Mouse (Mus musculus): ENCODE measurements around the gene Gm16368.
"Not testable (repeated sequence)": the region's sequence is repeated elsewhere in the genome, so short reads cannot be mapped to it uniquely, and the experiment has no call there.

The Gm16368 gene

GRCm38 (mm10) chr12:88083397-88083796, at the start of gene Gm16368:
TSS of gene Gm16368 (plus strand) at chr12:88083697.
- not testable (repeated sequence) for DNase-seq (ENCODE audit: low spot score)

- DNase-seq (ENCODE audit: low spot score), result not testable (repeated sequence)
Observed at GRCm38 (mm10) chr12:88039062-88039461, 44.4 kb upstream of the Gm16368 start.

- DNase-seq (ENCODE audit: low spot score), result not testable (repeated sequence)
Observed at GRCm38 (mm10) chr12:88039703-88040102, 43.8 kb upstream of the Gm16368 start.

- DNase-seq (ENCODE audit: low spot score), result not testable (repeated sequence)
Observed at GRCm38 (mm10) chr12:88045226-88045625, 38.3 kb upstream of the Gm16368 start.

Data from T-cell, adult 2 months (primary cell).